Mouse (Mus musculus) brain, embryonic 14.5 days (tissue): ENCODE measurements at regions not wholly inside any gene's neighbourhood (a gene's known extent, or its start where the extent isn't known, plus 50 kb on each side); places are given as distances from the start of the nearest gene placed in this dataset.

Experiments
- CTCF ChIP-seq: fragments of 200-500 bp; IDR thresholded peaks from 2 replicates; pipeline ENCODE4 v1.5.1; 2012; ENCODE audit warnings: inconsistent platforms, mild to moderate bottlenecking, moderate library complexity, borderline replicate concordance; ENCODE audit not compliant: insufficient read depth, insufficient read length; ENCODE audit errors: extremely low read depth
- POLR2A ChIP-seq: fragments of 200-500 bp; IDR thresholded peaks from 2 replicates; pipeline ENCODE4 v1.6.1; 2012; ENCODE audit warnings: mild to moderate bottlenecking, inconsistent platforms, borderline replicate concordance; ENCODE audit not compliant: poor library complexity, insufficient read depth, insufficient read length, severe bottlenecking; ENCODE audit errors: extremely low read depth

DNA sequence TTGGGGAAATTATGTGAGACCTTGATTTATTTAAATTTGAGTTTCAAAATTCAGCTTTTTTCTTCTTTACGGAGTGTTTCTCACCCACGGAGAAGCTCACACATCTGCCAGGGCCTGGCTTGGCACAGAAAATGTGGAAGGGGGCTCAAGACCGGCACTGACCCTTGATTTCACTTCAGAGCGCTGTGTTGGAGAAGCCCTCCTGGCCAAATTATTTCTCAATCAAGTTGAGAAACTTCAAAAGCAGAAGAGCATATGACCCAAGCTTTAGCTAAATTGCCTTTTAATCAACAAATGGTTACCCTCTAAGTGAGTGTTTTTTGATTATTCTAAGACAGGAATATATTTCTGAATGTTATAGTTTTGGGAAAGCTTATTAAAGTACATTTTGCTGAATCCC is 197.2 kb upstream of the Rgmb start:
- TF ChIP-seq POLR2A (no peak), CTCF (no peak)
